Mouse (Mus musculus) spleen, postnatal 4 days (tissue): ENCODE data around the gene Fgfr2.

ENCODE experiments used
- DNase-seq, 2 experiments: peaks; one replicate each; pipeline ENCODE4 v3.0.0; 2022; ENCODE audit warnings: low spot score in 2 of 2

Gene Fgfr2

DNA sequence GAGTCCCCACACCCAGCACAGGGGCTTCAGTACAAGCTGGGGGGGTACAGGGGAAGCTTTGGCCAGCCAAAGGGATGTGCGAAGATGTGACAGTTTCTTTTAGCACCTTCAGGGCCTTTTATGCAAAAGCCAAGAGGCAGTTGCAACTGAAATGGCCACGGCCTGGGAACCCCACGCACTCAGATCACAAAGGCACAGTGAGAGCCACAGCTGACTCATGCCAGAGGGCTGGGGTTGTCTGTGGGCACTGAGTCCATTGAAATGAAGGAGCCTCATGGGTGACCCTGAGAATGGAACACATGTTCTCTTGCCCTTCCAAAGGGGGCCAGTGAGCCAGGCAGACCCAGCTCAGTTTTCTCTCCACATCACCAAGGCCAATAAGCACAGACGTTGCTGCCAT, 114.5 kb downstream of the Fgfr2 start:
- DNase-seq = no peak

DNA sequence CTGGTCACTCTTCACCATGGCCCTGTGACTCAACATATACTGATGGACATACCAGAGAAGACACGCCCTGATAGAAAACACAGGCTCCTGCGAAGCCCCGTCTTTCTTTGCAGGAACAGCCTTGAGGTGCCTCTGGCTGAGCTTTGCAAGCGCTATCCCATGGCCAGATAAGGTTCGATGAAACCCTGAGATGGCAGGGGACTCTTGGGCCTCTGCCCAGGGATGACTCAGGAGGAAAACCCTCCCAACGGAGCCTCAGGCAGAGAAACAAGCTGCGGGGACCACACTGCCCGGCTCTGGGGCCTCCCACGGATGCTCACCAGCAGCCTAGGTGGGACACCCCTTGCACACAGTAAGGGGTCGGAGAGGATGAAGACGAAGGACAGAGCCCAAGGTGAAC, 115.8 kb downstream of the Fgfr2 start:
- DNase-seq = no peak

DNA sequence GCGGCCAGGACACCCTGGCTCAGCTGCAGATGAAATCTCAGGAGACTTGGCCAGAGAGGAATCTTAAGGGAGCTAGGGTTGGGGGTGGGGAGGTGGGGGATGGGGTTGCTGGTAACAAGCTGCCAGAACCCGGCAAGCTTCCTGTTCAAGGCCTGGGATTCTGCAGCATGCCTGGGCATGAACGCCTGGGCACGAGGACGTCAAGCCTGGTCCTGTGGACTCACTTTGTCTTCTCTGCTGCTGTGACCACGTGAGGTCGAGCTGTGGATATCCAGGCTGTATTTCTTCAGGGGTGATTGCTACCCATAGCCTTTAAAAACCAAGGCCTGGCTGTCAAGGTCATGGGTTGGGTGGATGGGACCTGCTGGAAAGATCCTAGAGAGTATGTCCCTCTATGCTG, 117.4 kb downstream of the Fgfr2 start:
- no peak for DNase-seq

DNA sequence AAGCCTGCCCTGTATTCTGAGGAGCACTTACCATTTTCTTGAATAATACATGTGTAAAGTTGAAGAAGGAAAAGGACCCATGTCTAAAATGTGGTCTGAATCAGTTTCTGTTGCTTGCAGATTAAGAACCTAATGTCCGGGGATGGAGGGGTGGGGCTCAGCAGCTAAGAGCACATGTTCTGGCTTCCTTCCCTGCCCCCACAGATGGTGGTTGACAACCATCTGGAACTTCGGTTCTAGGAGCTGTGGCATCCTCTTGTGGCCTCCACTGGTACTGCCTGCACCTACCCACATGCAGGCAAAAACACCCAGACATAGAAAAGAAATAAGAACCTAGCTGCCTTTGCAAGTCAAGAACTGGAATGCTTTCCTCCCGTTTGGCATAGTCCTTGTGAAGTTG, 119.7 kb downstream of the Fgfr2 start:
- DNase-seq = peak; percentile 74 to 84

DNA sequence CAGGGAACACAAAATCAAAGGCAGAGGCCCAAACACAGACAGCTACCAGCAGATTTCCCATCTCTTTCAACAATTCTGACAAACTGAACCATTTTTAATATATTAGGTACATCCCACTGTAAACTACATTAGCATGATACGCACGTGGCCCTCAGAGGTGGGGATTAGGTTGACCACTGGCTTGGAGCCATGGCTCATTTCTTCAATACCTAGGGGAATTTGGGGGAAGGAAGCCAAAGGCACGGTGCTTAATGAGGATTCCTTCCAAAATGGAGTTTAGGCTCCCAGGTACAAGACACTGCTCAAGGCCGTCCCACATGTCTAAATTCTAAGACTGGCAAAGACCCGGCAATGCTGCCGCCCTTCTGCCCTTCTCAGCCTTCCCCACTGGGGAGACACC, 120.9 kb downstream of the Fgfr2 start:
- DNase-seq = no peak

DNA sequence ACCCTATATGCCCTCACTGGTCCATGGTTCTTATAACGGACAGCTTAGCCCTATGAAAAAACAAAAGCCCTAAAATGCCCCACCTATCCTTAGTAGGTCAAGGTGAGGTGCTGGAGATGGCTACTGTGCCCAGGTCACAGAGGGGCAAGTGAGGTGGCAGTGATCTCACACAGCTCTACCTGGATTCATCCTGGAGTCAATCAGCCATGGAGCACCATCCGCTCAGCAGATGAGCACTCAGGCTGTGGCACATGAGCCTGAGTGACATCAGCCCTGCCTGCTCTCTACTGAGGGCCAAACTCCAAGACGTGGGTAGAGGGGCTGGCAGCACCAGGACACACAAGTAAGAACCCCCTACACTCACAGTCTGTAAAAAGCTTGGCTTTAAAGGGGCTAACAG, 121.8 kb downstream of the Fgfr2 start:
- DNase-seq = no peak

DNA sequence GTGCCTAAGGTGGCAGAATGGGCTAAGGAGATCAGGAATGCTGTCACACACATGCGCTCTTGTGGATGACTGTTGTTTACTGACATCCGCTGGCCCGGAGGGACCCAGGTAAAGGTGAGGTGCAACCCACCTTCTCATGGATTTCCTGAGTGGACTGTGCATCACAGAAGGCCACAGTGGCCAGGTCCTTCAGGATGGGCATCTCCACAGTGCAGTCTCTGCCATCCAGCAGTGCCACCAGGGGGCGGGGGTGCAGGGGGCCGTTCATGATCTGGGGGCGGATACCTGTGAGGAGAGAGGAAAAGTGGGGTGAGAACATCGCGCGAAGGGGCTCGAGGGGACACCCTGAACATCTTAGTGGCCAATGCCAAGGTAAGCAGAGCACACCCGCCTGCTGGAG, 124.1 kb downstream of the Fgfr2 start:
- no peak for DNase-seq

DNA sequence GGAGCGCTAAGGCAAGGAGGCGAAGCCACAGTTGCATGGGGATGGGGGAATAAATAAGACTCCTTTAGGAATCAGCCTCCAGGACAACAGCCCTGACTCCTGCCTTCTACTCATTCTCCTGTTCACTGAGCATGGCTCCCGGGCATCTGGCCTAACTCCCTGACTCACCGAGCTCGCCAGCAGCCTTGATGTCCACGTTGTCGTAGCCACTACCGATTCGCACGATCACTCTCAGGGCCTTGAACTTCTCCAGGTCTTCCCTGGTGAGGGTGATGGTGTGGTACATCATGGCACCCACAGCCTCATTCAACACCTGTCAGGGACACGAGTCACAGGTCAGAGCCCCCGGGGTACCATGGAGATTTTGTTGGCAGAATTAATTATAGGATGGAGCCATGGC, 124.5 kb downstream of the Fgfr2 start:
- no peak for DNase-seq

DNA sequence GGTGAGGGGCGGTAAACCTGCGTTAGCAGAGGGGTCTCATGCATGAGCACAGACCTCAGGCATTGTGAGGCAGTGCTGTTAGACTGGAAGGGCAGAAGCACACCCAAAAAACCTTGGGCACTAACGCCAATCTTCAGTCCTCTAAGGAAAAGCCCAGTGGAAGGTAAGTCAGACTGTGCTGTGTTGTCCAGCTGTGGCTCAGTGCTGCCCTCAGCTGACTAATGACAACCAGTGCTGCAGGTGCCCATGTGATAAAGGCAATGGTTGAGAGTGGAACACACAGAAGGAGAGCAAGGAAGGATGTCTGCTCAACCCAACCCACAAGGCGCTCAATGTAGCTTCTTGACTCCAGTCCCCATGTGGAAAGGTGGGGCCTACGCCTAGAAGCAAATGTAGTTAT, 126.8 kb downstream of the Fgfr2 start:
- DNase-seq = peak in 1 of 2 experiments; percentile 61

DNA sequence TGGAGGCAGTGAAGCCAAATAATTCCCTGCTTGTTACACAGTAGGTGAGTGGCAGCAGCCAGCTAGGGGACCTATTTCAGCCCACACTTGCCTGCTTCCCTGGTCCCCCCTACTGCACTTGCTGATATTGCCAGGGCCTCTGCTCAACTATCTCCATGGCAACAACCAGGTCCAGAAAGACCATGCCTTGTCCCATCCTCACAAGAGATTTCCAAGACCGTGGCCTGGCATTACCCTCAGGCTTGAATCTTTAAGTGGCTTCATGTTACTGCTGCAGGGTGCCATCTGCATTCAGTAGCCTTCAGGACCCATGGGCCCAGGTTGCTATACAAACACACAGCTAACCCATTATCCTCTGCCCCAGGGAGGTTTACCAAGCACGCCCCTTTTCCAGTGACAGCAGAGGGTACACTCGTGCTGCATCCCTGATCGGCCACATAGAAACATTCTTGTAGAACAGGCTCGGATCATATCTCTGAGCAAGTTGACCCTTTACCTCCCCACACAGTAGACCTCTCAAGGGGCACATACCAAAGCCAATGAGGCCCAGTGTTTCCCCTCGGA, 128.4 kb downstream of the Fgfr2 start:
- no peak for DNase-seq

DNA sequence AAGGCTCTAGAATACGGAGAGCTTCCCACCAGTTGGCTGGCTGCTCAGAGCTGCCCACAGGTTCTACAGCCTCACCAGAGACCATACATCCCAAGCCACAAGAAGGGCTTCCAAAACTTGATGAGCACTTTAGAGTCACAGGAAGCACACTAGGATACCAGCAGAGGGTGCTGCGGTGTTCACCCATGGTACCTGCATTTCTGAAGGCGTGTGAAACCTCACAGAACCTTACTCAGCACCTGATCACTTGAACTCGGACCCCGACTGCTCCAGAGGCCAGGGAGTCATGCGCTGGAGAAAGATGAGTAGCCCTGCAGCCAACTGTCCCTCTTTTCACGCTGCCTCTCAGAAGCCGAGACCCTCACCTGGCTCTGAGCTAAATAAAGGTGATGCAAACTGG, 129.0 kb downstream of the Fgfr2 start:
- peak in 1 of 2 experiments; percentile 52 for DNase-seq

DNA sequence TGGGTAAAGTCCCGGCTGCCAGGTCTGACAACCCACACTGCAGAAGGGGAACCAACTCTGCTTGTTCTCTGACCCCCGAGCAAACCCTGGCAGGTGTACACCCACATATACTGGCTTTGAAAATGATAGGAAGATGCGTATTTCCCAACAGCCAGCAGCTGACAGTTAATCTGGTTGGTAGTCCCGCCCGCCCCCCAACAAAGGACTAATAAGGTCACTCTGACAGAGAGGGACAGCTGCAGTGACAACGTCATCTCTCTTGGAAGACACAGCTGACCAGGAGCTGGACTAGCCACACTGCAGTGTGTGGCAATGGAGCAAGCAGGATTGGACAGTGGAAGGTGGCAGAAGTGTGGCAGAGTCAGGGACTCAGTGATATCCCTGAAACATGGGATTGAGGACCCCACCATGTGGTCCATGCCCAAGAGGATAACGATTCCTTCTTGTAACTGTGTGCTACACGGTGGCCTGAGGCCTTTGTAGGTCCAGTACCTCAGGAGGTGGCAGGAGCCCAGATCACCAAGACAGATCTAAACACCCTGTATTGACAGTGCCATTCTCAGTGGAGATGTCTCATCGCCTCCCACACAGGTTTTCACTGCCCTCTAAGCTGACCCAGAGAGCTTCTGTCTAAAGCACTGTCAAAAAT, 130.1 kb downstream of the Fgfr2 start:
- DNase-seq = peak in 1 of 2 experiments; percentile 45

DNA sequence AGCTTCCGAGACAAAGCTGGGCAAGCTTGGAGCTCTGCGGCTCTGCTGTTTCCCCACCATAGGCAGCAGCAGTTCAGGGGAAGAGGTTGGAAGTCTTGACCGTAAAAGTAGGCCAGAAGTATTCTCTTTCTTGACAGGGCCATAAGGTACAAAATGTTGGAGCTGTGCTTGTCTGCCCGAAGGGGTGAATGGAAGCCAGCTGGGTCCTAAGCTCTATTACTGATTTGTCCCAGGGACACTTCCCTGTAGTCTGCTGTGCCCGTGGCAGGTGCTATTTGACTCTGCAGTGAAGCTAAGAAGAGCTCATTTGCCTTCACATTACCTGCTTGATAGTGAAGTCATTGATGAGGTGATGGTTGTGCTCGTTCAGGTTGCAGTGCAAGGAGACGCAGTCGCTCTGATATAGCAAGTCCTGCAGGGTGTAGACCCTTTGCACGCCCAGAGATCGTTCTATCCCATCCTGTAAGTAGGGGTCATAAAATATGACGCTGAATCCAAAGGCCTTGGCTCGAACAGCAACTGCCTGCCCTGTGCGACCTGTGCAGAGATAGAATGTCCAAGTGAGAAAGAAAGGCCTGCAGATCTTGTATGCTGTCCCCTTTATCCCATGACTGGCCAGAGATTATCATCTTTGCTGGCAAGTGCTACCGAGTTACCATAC, 131.8 kb downstream of the Fgfr2 start:
- DNase-seq = no peak

DNA sequence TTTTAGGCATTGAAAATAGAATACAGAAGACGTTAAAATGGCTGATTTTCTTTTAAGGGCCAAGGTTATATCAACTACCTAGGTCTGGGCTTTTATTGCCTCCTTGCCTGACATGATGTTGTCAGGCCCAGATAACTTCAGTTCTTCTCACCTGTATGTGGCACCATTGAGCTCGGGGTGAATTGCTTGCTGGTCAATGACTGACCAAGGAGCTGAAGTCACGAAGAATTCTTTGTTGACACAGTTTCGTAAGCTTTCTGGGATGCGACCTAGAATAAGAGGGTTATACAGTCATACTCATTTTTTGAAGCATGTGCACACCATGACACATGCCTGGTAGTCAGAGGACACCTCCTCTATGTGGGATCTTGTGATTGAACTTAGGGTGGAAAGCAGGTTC, 133.3 kb downstream of the Fgfr2 start:
- DNase-seq = no peak

DNA sequence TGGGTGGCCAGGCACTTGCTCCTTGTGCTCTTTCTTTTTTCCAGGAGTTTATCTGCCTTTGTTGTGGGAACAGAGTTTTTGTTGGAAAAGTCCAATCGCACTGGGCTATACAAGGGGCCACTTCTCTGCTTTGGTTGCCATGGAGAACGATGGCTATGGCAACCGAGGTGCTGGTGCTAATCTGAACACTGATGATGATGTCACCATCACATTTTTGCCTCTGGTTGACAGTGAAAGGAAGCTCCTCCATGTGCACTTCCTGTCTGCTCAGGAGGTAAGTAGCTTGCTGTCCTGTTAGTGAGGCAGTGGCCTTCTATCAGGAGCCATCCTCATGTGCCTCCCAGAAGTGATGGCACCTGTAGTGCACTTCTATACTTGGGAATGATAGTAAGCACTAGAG, 140.5 kb downstream of the Fgfr2 start:
- DNase-seq = no peak

DNA sequence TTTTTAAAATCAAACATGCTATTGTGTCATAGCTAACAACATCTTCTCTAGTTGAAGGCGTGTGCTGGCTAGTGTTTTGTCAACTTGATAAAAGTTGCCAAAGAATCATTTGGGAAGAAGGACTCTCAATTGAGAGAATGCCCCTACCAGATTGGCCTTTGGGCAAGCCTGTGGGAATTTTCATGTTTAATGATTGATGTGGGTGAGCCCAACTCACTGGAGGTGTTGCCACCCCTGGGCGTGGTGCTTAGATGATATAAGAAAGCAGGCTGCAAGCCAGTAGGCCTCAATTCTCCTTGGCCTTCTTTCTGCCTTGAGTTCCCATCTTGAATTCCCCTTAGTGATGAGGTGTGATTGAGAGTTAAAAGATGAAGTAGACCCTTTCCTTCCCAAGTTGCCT, 145.2 kb downstream of the Fgfr2 start:
- DNase-seq = no peak

DNA sequence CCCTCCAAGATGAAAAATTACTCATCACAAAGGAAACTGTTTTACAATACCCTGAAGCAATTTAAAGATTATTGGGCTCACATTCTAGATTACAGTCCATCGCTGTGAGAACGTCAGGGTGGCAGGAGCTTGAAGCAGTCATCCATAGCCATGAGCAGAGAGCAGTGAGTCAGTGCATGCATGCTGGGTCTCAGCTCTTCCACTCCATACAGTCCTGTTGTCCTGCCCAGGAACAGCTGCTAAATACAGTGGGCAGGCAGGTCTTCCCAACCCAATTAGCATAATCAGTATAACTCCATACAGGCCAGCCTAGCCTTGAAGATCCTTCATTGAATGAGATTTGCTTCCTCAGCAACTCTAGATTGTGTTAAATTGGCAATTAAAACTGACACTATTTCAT, 147.1 kb downstream of the Fgfr2 start:
- no peak for DNase-seq

DNA sequence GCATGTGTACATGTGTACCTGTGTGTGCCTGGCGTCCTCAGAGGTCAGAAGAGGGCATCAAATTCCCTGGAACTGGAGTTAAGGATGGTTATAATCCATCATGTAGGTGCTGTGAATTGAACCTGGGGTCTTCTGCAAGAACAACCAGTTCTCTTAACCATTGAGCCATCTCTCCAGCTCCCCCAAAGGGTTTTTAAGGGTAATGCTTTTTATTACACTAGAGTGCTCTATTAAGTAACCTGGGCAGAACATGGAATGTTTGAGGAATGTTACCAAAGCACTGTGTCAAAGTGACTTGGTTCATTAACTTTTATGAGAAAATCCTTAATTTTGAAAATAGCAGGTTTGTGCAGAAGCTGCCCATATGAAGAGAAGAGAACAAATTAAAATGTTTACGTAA, 151.1 kb downstream of the Fgfr2 start:
- no peak for DNase-seq

DNA sequence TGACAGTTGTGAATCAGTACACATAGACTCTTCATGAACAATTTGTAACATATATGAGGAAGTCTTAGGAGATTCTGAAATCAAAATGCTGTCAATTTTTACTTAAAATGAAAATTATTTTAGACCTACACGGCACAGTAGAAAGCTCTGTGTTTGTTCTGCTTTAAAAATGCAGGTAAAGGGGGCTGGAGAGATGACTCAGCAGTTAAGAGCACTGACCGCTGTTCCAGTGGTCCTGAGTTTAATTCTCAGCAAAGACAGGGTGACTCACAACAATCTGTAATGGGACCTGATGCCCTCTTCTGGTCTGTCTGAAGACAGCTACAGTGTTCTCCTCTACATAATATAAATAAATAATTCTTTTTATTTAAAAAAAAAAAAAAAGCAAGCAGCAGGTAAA, 157.4 kb downstream of the Fgfr2 start:
- DNase-seq = no peak

DNA sequence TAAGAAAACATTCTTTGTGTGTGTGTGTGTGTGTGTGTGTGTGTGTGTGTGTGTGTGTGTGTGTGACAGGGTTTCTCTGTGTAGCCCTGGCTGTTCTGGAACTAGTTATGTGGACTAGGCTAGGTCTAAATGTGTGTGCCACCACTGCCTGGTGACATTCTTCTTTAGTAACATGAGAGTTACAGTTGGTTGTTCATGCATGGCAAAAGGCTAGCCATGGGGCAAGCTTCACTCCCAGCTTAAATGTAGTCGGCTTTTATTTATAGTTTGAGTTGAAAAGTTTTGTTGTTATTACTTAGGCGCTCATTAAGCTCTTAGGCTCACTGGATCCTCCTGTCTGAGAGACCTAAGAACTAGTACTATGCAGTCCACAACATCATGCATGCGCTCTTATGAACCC, 158.8 kb downstream of the Fgfr2 start:
- DNase-seq = no peak

DNA sequence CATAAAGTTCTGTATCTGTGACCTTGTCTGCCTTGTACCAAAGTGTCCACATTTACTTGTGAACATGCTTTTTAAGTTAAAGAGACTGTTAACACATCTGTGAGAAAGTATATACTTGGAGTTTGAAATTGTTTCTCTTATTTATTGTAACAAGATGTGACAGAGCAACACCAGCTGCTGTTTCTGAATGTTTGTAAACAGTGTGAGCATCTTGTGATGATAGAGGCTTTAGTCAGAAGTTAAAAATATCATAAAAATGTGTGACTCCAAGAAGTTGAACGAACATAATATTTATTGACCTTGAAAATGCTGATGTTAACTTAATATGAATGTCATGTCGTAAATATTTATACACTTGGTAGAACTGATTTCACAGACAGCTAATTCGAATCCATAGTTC, 172.5 kb downstream of the Fgfr2 start:
- no peak for DNase-seq

DNA sequence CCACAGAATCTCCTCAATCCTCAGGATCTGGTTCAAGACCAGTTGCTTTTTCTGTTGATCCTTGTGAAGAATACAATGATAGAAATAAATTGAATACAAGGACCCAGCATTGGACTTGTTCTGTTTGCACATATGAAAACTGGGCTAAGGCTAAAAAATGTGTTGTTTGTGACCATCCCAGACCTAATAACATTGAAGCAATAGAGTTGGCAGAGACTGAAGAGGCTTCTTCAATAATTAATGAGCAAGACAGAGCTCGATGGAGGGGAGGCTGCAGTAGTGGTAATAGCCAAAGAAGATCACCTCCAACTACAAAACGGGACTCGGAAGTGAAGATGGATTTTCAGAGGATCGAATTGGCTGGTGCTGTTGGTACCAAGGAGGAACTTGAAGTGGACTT, 173.2 kb downstream of the Fgfr2 start:
- no peak for DNase-seq

DNA sequence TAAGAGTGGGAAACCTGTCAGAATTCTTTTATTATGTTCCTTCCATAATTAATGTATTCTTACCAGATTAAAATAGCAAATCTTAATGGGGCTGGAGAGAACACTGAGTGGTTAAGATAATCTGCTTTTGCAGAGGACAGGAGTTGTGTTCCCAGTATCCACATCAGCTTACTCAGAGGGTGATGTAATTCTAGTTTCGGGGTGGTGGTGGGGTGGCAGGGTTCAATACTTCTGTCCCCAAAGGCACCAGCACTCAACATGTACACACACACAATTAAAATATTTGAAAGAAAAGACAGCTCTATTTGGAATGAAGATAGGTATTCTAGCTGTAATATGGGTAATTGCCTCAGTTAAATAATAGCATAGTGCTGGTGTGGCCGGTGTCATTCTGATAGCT, 182.6 kb downstream of the Fgfr2 start:
- no peak for DNase-seq

DNA sequence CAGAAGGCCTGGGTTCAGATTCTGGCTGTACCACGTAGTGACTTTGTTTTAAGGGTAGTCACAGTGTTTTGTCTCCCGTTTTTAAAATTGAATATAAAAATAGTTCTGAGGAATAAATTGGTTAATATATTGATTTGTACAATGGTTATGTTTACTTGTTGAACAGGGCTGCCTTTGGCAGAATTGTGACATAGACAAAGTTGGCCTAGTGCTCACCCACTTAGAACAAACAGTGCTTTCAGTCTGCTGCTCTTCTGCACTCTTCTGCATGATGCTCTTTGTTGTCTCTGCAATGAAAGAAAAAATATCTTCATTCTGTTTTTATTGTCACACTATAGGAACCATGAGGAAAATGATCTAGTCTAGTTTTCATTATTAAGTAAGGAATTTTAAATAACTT, 184.0 kb downstream of the Fgfr2 start:
- DNase-seq = no peak
